Mouse (Mus musculus): ENCODE data around the gene Polm.

DNA sequence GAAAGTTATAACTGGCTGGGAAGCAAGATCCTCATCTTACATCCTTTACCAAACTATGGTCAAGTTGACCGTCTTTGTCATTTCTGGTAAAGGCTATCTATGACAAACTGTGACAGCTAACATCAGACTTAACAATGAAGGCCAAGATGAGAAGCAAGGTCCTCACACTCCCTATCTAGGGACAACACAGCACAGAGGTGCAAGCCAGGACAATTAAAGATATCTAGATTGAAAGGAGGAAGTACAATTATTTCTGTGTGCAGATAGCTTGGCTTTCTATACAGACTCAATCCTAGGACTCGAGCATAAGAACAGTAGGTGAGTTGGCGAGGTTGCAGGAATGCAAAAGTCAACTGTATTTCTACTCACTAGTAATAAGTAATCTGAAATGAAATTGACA is 32.1 kb downstream of the Polm start:
- no peak for TF ChIP-seq POLR2A (IDR thresholded peaks at IDR 0.05; ENCODE audit: low read depth, low read length)
- TF ChIP-seq CTCF (conservative IDR thresholded peaks at IDR 0.05; ENCODE audit: insufficient read depth, insufficient read length, low read depth, low read length): no peak

All from kidney, adult 2 months (tissue).